Mouse (Mus musculus) C2C12 (cell line): ENCODE data around the gene BC051019. TPM values are rescaled to one million over a fixed set of nuclear protein-coding genes. Genes with fewer than 3 reads are reported as not detected.

Experiments used
- H3K27me3 ChIP-seq: one replicate; pipeline ENCODE4 v1.6.1; 2011; ENCODE audit not compliant: control insufficient read depth, insufficient read depth, insufficient read length
- H3K36me3 ChIP-seq: one replicate; pipeline ENCODE4 v1.6.1; 2011; ENCODE audit not compliant: control insufficient read depth, insufficient read depth
- H3K4me3 ChIP-seq: one replicate; pipeline ENCODE4 v1.5.1; 2011; ENCODE audit warnings: mild to moderate bottlenecking, control low read depth; ENCODE audit not compliant: poor library complexity, insufficient read depth, severe bottlenecking
- H3K79me2 ChIP-seq: one replicate; pipeline ENCODE4 v1.6.1; 2011; ENCODE audit not compliant: control insufficient read depth, insufficient read depth
- H3K79me3 ChIP-seq: one replicate; pipeline ENCODE4 v1.6.1; 2011; ENCODE audit warnings: low read depth, control low read depth
- H3ac ChIP-seq: one replicate; pipeline ENCODE3; 2011; ENCODE audit warnings: low read depth; ENCODE audit not compliant: control insufficient read depth, insufficient read length
- CEBPB ChIP-seq: IDR thresholded peaks from one replicate; pipeline ENCODE4 v1.6.1; 2011; ENCODE audit warnings: low read depth, mild to moderate bottlenecking, control low read depth, moderate library complexity
- CTCF ChIP-seq: IDR thresholded peaks from one replicate; pipeline ENCODE4 v1.5.1; 2011; ENCODE audit not compliant: control insufficient read depth, insufficient read depth, insufficient read length
- FOSL1 ChIP-seq: IDR thresholded peaks from one replicate; pipeline ENCODE4 v1.8.0; 2011; ENCODE audit warnings: mild to moderate bottlenecking, low read length; ENCODE audit not compliant: poor library complexity, insufficient read depth, severe bottlenecking
- MAX ChIP-seq: IDR thresholded peaks from one replicate; pipeline ENCODE4 v1.6.1; 2011; ENCODE audit warnings: mild to moderate bottlenecking, control low read depth
- MYOD1 ChIP-seq: IDR thresholded peaks from one replicate; pipeline ENCODE4 v1.6.1; 2011; ENCODE audit warnings: low read depth; ENCODE audit not compliant: control insufficient read depth, insufficient read length
- MYOG ChIP-seq: IDR thresholded peaks from one replicate; pipeline ENCODE4 v1.6.1; 2011; ENCODE audit not compliant: control insufficient read depth, insufficient read length; ENCODE audit errors: extremely low read depth
- USF1 ChIP-seq: IDR thresholded peaks from one replicate; pipeline ENCODE4 v1.6.1; 2011; ENCODE audit warnings: low read depth, mild to moderate bottlenecking, control low read depth, moderate library complexity
- polyA plus RNA-seq: library from polyadenylated mRNA; unstranded; fragments of >200 nt; fragmentation: generic; extraction: Trizol; gene quantifications from one replicate; pipeline ENCODE4 v1.2.1, GENCODE M21; 2012; ENCODE audit warnings: missing spikeins

BC051019 gene
- polyA plus RNA-seq, 1 experiment, result 0.35 TPM

- no peaks in the 10 kb centered on the region for H3K36me3 ChIP-seq
- TF ChIP-seq FOSL1, result no peak
- no peak for TF ChIP-seq CEBPB
- TF ChIP-seq MYOG, result no peak
- TF ChIP-seq MYOD1, result peak; percentile 55
- no peak for TF ChIP-seq MAX
- no peak for TF ChIP-seq USF1
- peak; percentile 23 for TF ChIP-seq CTCF
- no peaks in the 10 kb centered on the region for H3K79me2 ChIP-seq
- no peaks in the 10 kb centered on the region for H3K79me3 ChIP-seq
- H3K4me3 ChIP-seq, result no peak overlapping the region
- H3ac ChIP-seq, result no peak overlapping the region
- no peaks in the 10 kb centered on the region for H3K27me3 ChIP-seq
Measured at GRCm38 (mm10) chr7:109707023-109707785, 16.4 kb downstream of the BC051019 start.

DNA sequence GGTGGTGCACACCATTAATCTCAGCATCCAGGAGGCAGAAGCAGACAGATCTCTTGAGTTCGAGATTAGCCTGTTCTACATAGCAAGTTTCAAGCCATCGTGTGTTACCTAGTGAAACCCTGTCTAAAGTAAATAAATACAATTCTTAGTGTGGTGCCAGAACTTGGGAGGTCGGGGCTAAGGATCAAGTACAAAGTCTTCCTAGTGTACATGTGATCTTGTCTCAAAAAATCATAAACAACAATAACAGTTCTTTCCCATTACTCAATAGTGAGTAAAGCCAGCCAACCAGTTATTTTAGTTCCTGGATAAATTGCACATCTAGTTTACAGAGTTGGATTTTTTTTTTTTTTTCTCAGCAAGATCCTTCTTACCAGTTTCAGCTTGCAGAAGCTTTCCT, 19.2 kb downstream of the BC051019 start:
- TF ChIP-seq FOSL1, result no peak
- TF ChIP-seq MYOG, result no peak
- no peak for TF ChIP-seq CEBPB
- no peak for TF ChIP-seq USF1
- no peak for TF ChIP-seq MAX
- no peak for TF ChIP-seq MYOD1
- TF ChIP-seq CTCF, result no peak
- no peaks in the 10 kb centered on the region for H3K79me2 ChIP-seq
- no peaks in the 10 kb centered on the region for H3K36me3 ChIP-seq
- no peaks in the 10 kb centered on the region for H3K27me3 ChIP-seq
- H3K4me3 ChIP-seq, result no peak overlapping the region
- H3K79me3 ChIP-seq, result no peaks in the 10 kb centered on the region
- H3ac ChIP-seq, result no peak overlapping the region

GRCm38 (mm10) chr7:109704016-109704377, 19.7 kb downstream of the BC051019 start:
- TF ChIP-seq FOSL1, result no peak
- H3K4me3 ChIP-seq, result peak overlapping the region; percentile 11
- H3K79me2 ChIP-seq, result no peaks in the 10 kb centered on the region
- H3ac ChIP-seq, result no peak overlapping the region
- no peaks in the 10 kb centered on the region for H3K36me3 ChIP-seq
- H3K27me3 ChIP-seq, result no peaks in the 10 kb centered on the region
- H3K79me3 ChIP-seq, result no peaks in the 10 kb centered on the region

- H3K36me3 ChIP-seq, result no peaks in the 10 kb centered on the region
- no peak for TF ChIP-seq FOSL1
- H3K79me3 ChIP-seq, result no peaks in the 10 kb centered on the region
- H3K4me3 ChIP-seq, result peak within 1 kb of the TSS; percentile 11
- no peaks in the 10 kb centered on the region for H3K27me3 ChIP-seq
- H3ac ChIP-seq, result no peak within 1 kb of the TSS
- no peaks in the 10 kb centered on the region for H3K79me2 ChIP-seq
Measured at GRCm38 (mm10) chr7:109703190-109704015, 20.2 kb downstream of the BC051019 start, which contains the start of the genes St5 and Akip1. Gene St5, minus strand, starts transcription at chr7:109703605. Gene Akip1, plus strand, starts transcription at chr7:109703690.

DNA sequence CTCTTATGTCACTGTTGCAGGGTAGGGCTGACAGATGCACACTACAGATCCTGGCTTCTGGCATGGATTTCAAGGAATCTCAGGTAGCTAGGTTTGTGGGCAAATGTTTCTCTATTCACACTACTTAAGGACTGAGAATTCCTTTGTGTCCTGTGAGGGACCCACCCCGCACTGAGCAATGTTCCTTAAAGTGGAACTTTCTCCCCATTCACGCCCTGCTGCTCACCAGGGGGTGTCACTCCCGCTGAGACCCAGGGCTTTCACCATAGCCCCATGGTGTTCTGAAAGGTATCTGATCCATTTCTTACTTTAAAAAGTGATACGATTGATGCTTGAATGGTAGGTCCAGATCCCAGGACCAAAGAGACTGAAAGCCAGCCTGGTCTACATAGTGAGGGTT, 20.9 kb downstream of the BC051019 start:
- H3ac ChIP-seq, result no peak overlapping the region
- H3K79me3 ChIP-seq, result no peaks in the 10 kb centered on the region
- no peaks in the 10 kb centered on the region for H3K79me2 ChIP-seq
- H3K36me3 ChIP-seq, result no peaks in the 10 kb centered on the region
- TF ChIP-seq MYOG (no peak), USF1 (no peak), CEBPB (no peak), MYOD1 (no peak), MAX (no peak), CTCF (no peak), FOSL1 (no peak)
- H3K27me3 ChIP-seq, result no peaks in the 10 kb centered on the region
- no peak overlapping the region for H3K4me3 ChIP-seq

DNA sequence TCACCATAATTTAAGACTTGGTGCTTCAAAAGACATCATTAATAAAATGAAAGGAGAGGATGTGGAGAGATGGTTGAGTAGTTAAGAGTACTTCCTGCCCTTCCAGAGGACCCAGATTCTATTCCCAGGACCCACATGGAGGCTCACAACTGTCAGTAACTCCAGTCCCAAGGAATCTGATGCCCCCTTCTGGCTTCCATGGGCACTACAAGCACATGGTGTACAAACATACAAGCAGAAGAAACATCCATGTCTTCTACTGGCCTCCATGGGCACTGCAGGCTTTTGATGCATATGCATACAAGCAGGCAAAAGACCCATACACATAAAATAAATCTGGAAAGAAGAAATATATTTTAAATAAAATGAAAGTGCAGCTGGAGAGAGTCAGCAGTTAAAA, 23.4 kb downstream of the BC051019 start:
- no peak overlapping the region for H3ac ChIP-seq
- no peak for TF ChIP-seq CEBPB
- H3K27me3 ChIP-seq, result no peaks in the 10 kb centered on the region
- no peaks in the 10 kb centered on the region for H3K36me3 ChIP-seq
- H3K4me3 ChIP-seq, result no peak overlapping the region
- no peaks in the 10 kb centered on the region for H3K79me2 ChIP-seq
- H3K79me3 ChIP-seq, result no peaks in the 10 kb centered on the region
